Comparison of ENCODE assay signal across 8 mouse cellular contexts in genomic region chr15:102100161-102100981, GRCm38 (mm10). TPM values are rescaled to one million over a fixed set of nuclear protein-coding genes. Genes with fewer than 3 reads are reported as not detected.
DNase-seq lines count a peak whose midpoint lies in the region; ATAC-seq and TF ChIP-seq lines count a peak whose summit lies in the region.

Gene Tns2, plus strand, starts transcription at chr15:102100413.

- H3K27ac ChIP-seq in embryonic facial prominence, embryonic 12.5 days = peak within 1 kb of the TSS; percentile 96
- H3K27ac ChIP-seq in liver, adult 2 months (replicated peaks; ENCODE audit: insufficient read depth, low read depth, low read length) = peak within 1 kb of the TSS; percentile 92
- peak within 1 kb of the TSS; percentile 98 for H3K27ac ChIP-seq in stomach, embryonic 15.5 days

- DNase-seq in 3T3-L1 (ENCODE audit: low read depth, low spot score) = peak; percentile 85
- peak; percentile 86 for DNase-seq in adrenal gland, adult 8-10 months
- DNase-seq in heart, adult 8-10 months (ENCODE audit: low spot score) = peak; percentile 83
- peak; percentile 94 for DNase-seq in kidney, adult 9 months
- peak; percentile 94 for DNase-seq in liver, adult 2 months (ENCODE audit: extremely low read depth, low read depth, low spot score)

- H3K79me2 ChIP-seq in liver, adult 2 months (ENCODE audit: control insufficient read depth, insufficient read depth, low read length) = no peaks in the 10 kb centered on the region
- peaks cover 34% of the 10 kb centered on the region for H3K79me2 ChIP-seq in myocyte (ENCODE audit: control insufficient read depth, insufficient read depth)

- no peaks in the 10 kb centered on the region for H3K9me3 ChIP-seq in embryonic facial prominence, embryonic 12.5 days
- H3K9me3 ChIP-seq in stomach, embryonic 15.5 days = no peaks in the 10 kb centered on the region

- H3K9ac ChIP-seq in embryonic facial prominence, embryonic 12.5 days = peak within 1 kb of the TSS; percentile 75
- H3K9ac ChIP-seq in liver, adult 2 months (ENCODE audit: low read depth, low read length) = peak within 1 kb of the TSS; percentile 90
- H3K9ac ChIP-seq in stomach, embryonic 15.5 days = peak within 1 kb of the TSS; percentile 48

- under 1% methylated on average over 65 of the region's 82 CpGs for WGBS in embryonic facial prominence, embryonic 12.5 days
- under 1% methylated on average over 50 of the region's 82 CpGs for WGBS in liver, adult 2 months
- under 1% methylated on average over 67 of the region's 82 CpGs for WGBS in stomach, embryonic 15.5 days

- H3K27me3 ChIP-seq in embryonic facial prominence, embryonic 12.5 days = 0 out of 2 replicates have a peak, but pooled peaks cover 4% of the 10 kb centered on the region
- H3K27me3 ChIP-seq in liver, adult 2 months (ENCODE audit: control insufficient read depth, insufficient read depth, low read length) = no peaks in the 10 kb centered on the region
- H3K27me3 ChIP-seq in myocyte (ENCODE audit: control insufficient read depth, insufficient read depth, insufficient read length) = no peaks in the 10 kb centered on the region
- H3K27me3 ChIP-seq in stomach, embryonic 15.5 days (replicated peaks) = no peaks in the 10 kb centered on the region

- TF ChIP-seq CTCF in liver, adult 2 months (IDR thresholded peaks at IDR 0.05; ENCODE audit: low read depth, low read length) = peak; percentile 32; the same call in 1 of the 2 replicates

- H3K4me2 ChIP-seq in embryonic facial prominence, embryonic 12.5 days (replicated peaks) = peak within 1 kb of the TSS; percentile 81
- peak within 1 kb of the TSS; percentile 96 for H3K4me2 ChIP-seq in myocyte (ENCODE audit: low read depth)
- peak within 1 kb of the TSS; percentile 83 for H3K4me2 ChIP-seq in stomach, embryonic 15.5 days

- peaks cover 76% of the 10 kb centered on the region for H3K4me1 ChIP-seq in embryonic facial prominence, embryonic 12.5 days
- peaks cover 40% of the 10 kb centered on the region for H3K4me1 ChIP-seq in liver, adult 2 months (ENCODE audit: control insufficient read depth, insufficient read depth, low read length)
- peaks cover 75% of the 10 kb centered on the region for H3K4me1 ChIP-seq in stomach, embryonic 15.5 days

- peak; percentile 23 for ATAC-seq in embryonic facial prominence, embryonic 12.5 days (ENCODE audit: insufficient number of reproducible peaks, insufficient read depth, low FRiP score, low TSS enrichment)
- peak; percentile 61 for ATAC-seq in stomach, embryonic 15.5 days (ENCODE audit: insufficient read depth, low FRiP score, low read depth)

- peaks cover 30% of the 10 kb centered on the region for H3K36me3 ChIP-seq in embryonic facial prominence, embryonic 12.5 days
- H3K36me3 ChIP-seq in liver, adult 2 months (ENCODE audit: control insufficient read depth, insufficient read depth, low read length) = peaks cover 8% of the 10 kb centered on the region
- H3K36me3 ChIP-seq in myocyte (ENCODE audit: control insufficient read depth, insufficient read depth) = peaks cover 12% of the 10 kb centered on the region
- H3K36me3 ChIP-seq in stomach, embryonic 15.5 days = peaks cover 17% of the 10 kb centered on the region

- H3ac ChIP-seq in myocyte (ENCODE audit: control insufficient read depth, insufficient read length) = peak within 1 kb of the TSS; percentile 11

- H3K4me3 ChIP-seq in embryonic facial prominence, embryonic 12.5 days = peak within 1 kb of the TSS; percentile 57
- H3K4me3 ChIP-seq in liver, adult 2 months (ENCODE audit: insufficient read depth, low read depth, low read length) = peak within 1 kb of the TSS; percentile 85
- H3K4me3 ChIP-seq in myocyte = peak within 1 kb of the TSS; percentile 70
- peak within 1 kb of the TSS; percentile 69 for H3K4me3 ChIP-seq in stomach, embryonic 15.5 days (replicated peaks)

- peak; percentile 82 for TF ChIP-seq POLR2A in liver, adult 2 months (IDR thresholded peaks at IDR 0.05; ENCODE audit: extremely low read depth, insufficient read depth, low read length)
- TF ChIP-seq POLR2A in myocyte (IDR thresholded peaks at IDR 0.05; ENCODE audit: insufficient read length, low read depth) = peak; percentile 91

TF ChIP-seq in myocyte, 11 proteins besides CTCF, POLR2A, EP300 and RAD21:
- TF ChIP-seq MYOG (IDR thresholded peaks at IDR 0.05; ENCODE audit: control insufficient read depth in 1 of 3, insufficient read depth in 1 of 3, insufficient read length in 2 of 3, low read depth in 2 of 3) (peak in 1 of 3 experiments; percentile 41), MYOD1 (IDR thresholded peaks at IDR 0.05; ENCODE audit: control insufficient read depth in 1 of 3, insufficient read length in 2 of 3, low read depth in 2 of 3) (peak in 1 of 3 experiments; percentile 56), MAX (IDR thresholded peaks at IDR 0.05; ENCODE audit: low read depth) (no peak), POLR2AphosphoS2 (IDR thresholded peaks at IDR 0.05; ENCODE audit: insufficient read length, low read depth) (peak; percentile 88)

RNA-seq across cellular contexts. Expression of gene Tns2, which starts in this region (rescaled TPM):
- 100 to 1,000 TPM in 2 of 4 experiments, 10 to 100 TPM in 2; 77.5 to 129 (median 107) TPM for total RNA-seq in adrenal gland, adult 8-10 months (2022)
- 29.6 and 34.0 TPM in 2 replicates for polyA plus RNA-seq in embryonic facial prominence, embryonic 12.5 days (2016; fragmentation: Nextera tagmentation; extraction: Ambion mirVana)
- total RNA-seq in heart, adult 8-10 months (2022) = 100 to 1,000 TPM; 123 to 146 (median 133) TPM
- 21.8 and 36.5 TPM in 2 replicates for total RNA-seq in liver, adult 2 months (2014; rRNA removed)
- polyA plus RNA-seq in liver, adult 2 months (2012; rRNA removed) = 30.9 and 35.9 TPM in 2 replicates
- 128 TPM for polyA plus RNA-seq in myocyte (2012; fragmentation: generic; extraction: Trizol)
- 34.6 and 34.7 TPM in 2 replicates for polyA plus RNA-seq in stomach, embryonic 15.5 days (2015; fragmentation: Nextera tagmentation; extraction: Ambion mirVana)

Comparison
In these comparisons a context has a peak if more than half of its experiments do, and no peak if none do; other contexts are left out.
1. Peak in every context shown above with its lines: DNase-seq, ATAC-seq, H3K4me3 ChIP-seq and H3K27ac ChIP-seq.